Mouse (Mus musculus): Measurements from ENCODE around the gene Lin7a.
"Not testable (repeated sequence)": the region's sequence is repeated elsewhere in the genome, so short reads cannot be mapped to it uniquely, and the experiment has no call there.

Lin7a gene

DNA sequence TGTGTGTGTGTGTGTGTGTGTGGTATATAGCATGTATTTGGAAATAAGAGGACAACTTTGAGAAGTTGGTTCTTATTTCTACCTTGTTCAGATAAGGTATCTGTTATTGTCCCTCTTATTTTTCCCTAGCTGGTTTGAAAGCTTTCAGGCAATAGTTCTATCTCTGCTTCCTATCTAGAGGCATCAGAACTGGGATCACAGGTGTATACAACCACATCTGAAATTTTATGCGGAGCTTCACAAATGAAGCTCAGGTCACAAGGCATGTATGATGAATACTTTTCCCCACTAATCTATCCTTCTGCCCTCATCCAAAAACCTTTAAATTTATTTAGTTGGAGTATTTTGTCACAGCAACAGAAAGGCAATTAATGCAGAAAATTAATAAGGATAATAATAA, 33.8 kb upstream of the Lin7a start:
- no peak for DNase-seq

DNA sequence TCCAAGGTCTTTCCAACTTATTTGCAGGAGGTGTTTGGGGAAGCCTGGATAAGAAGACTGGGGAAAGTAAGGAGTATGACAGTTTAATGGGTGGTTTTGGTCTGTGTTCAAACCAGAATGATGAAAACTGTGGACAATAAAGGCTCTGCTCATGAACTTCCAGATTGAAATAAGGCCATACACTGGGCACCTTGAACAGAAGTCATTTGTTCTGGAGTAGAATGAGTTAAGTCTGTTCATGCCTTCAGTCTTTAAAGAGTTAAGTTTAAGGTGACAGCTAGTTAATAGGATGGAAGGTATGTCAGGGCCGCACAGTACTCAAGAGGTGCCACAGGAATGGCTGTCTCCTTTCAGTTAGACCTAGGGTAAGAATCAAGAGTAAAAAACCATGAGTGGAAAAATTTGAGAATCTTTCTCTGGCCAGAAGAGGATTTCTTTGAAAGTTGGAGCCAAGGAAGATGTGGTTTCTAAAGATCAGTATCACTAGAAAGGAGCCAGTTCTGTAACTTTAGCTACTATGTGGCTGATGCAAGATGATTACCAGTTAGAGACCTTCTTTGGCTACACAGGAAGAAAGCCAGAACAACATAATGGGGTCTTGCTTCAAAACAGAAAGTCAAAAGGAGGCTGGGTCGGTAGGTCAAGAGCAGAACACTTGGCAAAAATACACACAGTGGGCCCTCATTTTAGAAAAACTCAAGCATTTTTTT, 33.2 kb upstream of the Lin7a start:
- no peak for DNase-seq

DNA sequence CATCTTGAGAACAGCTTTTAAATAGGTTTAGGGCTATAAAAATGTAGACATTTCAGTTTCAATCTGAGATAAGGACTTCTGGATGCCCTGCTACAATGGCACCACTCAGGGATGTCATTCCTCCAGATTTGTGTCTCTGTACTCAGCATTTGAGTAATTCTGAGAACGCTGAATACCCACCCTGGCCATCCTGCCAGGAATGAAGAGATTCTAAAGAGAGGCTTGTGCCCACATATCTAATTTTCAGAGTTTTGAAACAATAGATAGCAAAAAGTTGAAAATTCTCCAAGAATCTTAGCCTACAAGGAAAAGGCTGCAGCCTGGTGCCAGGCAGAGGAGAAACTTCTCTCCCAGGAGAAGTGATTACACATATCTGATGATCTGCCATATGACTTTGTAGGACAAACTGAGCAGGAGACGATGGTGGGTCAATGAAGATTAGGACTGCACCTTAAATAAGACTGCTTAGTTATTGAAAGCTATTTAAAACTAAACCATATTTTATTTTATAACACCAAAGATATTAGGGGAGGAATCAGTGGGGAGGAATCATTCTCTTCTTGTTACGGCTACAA, 32.5 kb upstream of the Lin7a start:
- DNase-seq: no peak

DNA sequence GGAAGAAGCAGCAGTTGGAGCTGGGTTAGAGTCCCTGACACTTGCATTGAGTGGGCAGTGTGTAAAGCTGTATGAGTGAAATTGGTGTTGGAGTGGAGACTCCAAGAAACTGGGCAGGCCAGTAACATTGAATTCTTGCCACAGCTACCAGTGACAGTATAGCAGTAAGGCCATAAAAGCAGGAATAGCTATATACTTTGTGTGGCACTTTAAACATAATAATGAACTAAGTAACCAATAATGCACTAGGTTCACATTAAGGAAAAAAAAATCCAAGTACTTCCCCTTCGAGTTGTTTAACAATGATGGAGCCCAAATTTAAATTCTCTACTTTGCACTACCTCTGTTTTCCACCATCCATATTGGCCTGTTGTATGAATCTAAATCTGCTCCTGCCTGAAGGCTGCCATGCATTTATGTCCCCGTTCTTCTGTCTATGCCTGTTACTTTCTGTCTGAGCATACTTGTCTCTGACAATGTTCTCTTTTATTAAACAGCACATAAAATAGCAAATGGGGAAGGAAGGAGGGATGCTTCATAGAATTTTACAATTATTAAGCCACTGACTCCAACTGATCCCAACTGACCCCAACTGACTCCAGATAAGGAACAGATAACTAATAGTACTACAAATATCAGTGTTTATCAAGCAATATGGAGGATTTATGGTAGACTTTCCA, 31.7 kb upstream of the Lin7a start:
- DNase-seq: no peak

GRCm38 (mm10) chr10:107240446-107240845, 31.0 kb upstream of the Lin7a start:
- DNase-seq: no peak

- no peak for DNase-seq
Measured at GRCm38 (mm10) chr10:107240986-107241385, 30.5 kb upstream of the Lin7a start.

GRCm38 (mm10) chr10:107241406-107241805, 30.1 kb upstream of the Lin7a start:
- no peak for DNase-seq

- not testable (repeated sequence) for DNase-seq
Measured at GRCm38 (mm10) chr10:107241999-107242398, 29.5 kb upstream of the Lin7a start.

DNA sequence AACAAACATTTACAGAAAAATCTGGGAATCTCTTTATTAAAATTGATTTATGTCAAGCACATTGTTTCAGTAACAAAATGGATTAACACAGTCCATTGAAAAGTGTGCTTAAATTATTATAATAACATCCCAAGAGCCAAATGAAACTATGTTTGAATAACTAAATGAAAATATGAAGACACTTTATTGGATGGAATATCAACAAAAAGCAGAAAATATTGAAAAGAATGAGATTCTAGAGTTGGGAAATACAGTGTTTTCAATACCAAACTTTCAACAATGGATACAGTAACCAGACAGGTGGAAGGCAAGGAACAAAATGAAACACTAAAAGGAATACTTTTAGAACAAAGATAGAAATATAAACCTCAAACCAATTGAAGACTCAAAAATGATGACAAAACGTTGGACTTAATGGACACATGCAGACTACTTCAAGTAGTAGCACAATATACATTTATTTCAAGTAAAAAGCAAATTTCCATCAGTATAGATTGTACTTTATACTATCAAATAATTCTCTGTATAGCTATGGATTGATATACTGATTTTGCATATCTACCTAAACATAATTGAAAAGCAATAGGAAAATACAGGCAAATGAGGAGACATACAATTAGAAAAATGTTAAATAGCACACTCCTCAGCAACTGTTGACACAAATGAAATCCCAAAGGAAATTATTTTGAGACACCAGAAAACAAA, 28.6 kb upstream of the Lin7a start:
- no peak for DNase-seq

DNA sequence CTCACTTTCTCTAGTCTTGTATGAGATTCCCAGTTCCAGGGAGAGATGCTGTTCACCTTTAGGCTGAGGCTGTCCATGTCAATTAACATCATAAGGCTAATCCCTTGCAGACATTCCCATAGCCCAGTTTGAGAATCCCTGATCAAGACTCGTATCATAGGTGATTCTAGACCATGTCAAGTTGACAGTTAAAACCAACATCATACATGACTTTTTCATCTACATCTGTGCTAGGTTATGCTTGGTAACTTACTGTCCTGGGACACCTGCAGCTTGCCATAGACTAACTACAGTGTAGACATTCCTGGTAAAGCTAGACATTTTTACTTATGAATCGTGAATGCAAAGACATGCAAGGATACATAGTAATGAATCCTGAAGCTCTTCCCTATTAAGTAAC, 27.3 kb upstream of the Lin7a start:
- DNase-seq: no peak

- no peak for DNase-seq
Measured at GRCm38 (mm10) chr10:107244691-107245530, 26.6 kb upstream of the Lin7a start.

DNA sequence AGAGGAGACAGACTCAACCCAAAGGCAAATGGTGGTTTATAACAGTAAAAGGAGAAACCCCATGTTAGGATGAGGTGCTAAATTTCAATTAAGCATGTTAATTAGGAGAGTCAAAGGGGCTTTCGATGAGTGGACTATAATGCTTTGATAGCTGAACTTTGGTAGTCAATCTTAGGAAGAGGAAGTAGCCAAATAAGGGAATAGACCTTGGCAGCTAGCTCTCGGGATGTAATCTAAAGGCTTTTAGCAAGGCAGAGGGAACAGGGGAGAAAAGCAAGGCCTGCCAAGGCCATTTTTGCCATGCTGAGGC, 26.0 kb upstream of the Lin7a start:
- no peak for DNase-seq

GRCm38 (mm10) chr10:107245961-107246460, 25.5 kb upstream of the Lin7a start:
- DNase-seq: no peak

DNA sequence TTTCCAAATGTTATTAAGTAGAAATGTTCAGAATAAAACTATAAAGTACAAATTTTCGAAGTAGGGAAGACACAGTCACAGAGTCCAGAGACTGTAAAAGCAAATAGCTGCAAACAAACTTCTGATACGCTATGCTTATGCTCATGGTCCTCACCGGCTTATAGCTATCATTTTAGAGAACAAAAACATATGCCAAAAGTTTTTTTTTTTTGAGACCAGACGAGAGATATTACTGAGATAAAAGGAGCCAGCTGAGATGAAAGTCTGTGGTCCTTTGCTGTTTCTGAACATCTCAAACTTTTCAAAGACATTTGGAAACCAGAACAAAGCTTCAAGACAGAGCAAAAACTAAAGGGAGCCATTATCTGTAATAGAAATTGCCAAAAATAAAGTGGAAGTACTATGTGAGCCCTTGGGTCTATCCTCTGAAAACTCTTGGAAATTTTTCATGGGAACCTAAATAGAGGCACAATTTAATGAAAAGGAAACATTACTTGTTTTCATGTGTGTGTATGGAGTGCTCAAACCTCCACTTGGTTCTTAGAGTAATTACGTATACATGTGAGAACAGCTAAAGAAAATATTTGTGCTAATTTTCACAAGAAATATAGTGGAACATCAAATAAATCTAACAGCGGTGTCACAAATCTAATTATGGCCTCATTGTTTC, 24.4 kb upstream of the Lin7a start:
- no peak for DNase-seq

- DNase-seq: no peak
Measured at GRCm38 (mm10) chr10:107248481-107248880, 23.0 kb upstream of the Lin7a start.

- DNase-seq: no peak
Measured at GRCm38 (mm10) chr10:107249056-107249455, 22.4 kb upstream of the Lin7a start.

DNA sequence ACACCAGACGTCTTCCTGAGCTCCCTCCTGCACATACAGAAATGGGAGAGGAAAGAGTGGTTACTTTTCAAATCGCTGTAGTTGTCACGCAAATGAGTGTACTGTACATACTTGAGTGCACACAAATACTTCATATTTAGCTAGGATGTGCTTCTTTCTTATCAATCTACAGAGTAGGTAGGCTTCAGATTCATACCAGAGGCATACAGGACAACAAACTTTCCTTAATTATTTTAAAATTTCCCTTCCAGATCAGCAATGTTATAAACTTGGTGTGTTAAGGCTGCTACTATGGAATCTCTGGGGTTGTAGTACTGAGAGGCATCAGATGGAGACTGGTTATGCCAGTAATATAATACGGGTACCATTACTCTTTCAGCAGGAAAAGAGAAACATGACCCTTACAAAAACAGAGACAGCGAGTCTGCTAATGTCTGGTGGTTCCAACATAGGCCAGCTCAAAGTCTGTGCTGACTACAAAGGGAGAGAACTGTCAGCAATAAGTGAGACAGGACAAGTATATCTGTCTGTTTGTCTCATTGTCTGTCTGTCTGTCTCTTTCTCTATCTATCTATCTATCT, 21.8 kb upstream of the Lin7a start:
- DNase-seq: no peak

DNA sequence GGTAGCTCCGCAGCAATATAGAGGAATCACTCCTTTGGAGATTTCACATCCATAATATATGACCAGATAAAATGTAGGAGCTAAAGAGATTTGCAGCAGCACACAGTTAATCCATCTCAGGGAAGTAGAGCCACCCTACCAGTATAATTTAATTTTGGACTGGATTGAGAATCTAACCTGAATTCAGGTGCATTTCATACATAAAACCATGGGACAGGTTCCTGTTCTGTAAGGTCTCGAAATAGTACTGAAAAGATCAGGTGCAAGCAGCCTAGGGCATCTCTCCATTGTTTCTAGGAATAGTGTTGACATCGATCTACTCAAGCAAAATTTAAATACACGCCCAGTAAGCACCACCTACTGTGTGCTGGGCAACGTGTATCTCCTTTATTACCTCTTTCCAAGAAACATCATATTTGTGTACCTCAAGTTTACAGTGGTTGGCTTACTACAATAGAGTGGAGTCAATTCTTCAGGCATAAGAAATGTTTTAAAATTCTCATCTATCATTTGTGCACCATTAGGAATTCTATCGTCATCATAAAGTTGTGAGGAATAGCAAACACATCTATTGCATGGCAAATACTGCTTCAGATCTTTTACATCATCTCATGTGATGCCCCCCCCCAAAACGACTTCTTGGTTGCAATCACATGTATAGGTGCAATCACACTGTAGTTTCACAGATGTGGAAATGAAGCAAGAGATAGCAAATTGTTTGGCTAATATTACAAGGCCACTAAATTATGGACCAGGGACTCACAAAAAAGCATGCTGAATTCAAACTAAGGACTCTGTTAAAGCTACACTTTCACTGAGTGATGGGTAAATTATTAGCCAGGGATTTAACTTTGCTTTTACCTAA, 20.9 kb upstream of the Lin7a start:
- no peak for DNase-seq

DNA sequence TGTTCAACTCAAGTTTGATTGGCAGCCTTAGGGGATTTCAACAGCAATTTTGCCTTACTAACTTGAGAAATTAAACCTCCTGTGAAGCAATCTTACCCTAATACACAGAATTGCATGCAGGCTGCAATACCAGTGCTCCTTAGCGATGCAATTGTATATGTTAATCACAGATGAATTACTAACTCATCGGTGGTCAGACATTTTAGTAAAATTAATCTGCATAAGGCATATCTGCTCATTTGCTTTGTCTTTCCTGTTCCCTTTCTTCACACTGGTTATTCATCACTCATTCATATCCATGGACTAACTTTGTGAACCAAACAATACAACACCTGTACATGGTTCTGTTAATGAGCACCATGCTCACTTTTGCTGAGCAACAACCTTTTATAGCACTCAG, 20.2 kb upstream of the Lin7a start:
- DNase-seq: no peak

- no peak for DNase-seq
Measured at GRCm38 (mm10) chr10:107251801-107252502, 19.5 kb upstream of the Lin7a start.
